Mouse (Mus musculus) layer of hippocampus, adult 9-11 months (tissue): Measurements from ENCODE around the gene Slc35f4.

Source experiments
- DNase-seq: peaks from one replicate; pipeline ENCODE4 v3.0.0; 2022

Slc35f4 gene

DNA sequence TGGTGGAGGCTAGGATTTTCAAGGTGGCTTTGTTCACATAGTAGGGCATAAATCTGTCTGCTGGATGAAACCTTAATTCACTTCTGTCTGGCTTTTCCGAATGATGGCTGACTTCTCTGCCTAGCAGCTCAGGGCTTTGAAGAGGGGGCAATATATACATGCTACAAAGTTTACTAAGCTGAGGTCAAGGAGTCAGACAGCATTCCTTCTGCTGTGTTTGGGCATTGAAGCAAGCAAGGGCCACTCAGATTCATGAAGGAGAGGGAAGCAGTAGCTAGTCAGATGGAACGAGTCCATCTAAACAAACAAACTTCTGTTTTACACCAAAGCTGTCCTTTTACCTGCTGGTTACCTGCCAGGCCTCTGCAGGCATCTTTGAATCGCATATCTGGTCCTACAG lies 248.2 kb downstream of the Slc35f4 start:
- no peak for DNase-seq

DNA sequence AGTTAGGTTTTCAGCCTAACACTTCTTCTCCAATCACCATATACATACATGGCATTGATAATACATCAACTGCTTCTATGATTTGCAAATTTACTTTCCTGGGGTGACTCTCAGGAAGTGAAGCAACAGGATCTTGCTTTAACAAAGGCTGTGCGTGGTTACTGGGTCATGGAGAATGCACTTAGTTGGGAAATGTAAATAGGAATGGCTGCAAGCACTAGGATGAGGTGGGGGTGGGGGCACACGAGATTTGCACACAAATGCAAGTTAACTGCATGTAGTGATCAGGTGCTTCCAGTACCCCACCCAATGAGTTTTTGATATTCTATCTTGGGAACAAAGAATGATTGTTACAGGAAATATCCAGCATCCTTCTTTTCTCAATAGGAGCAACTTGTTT lies 250.5 kb downstream of the Slc35f4 start:
- no peak for DNase-seq

DNA sequence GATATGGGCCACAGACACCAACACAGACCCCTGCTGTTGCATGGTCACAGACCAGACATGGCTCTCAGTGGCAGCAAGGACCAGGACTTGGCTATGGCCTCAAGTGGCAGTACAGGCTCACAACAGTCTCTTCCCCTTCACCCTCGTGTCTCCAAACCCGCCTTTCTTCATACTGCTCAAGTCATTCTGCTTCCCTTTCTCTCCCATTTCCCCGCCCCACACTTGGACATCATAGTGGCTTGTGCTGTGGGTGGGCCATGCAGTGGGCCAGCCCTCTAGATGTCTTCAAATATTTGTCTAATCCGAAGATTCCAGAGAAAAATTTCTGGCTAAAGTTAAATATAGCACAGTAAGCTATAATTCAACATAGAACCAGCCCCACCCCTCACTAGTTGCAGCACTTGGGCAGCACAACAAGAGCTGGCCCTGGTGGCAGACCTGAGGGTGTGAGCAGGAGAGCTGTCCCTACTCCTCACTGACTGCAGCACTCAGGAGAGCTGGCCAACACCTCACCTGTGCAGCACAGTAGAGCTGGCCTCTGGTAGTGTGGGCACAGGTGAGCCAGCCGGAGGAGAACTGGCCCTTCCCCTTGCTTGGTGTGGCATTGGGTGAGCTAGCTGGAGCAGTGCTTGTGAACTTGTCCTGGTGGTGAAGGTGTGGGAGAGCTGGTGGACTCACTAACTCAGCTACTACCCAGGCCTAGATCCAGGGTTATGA lies 260.4 kb downstream of the Slc35f4 start:
- DNase-seq, result no peak
